Mouse (Mus musculus) embryonic facial prominence, embryonic 14.5 days (tissue): ENCODE results near the gene Ppp1r21. TPM values are rescaled to one million over a fixed set of nuclear protein-coding genes. Genes with fewer than 3 reads are reported as not detected.

Source experiments
- ATAC-seq: fragments of 200-750 bp; cut with Nextera tagmentation; 2 replicates; pipeline ENCODE4 v1.8.0; 2017; ENCODE audit warnings: low read depth, moderate number of reproducible peaks, moderate TSS enrichment
- DNase-seq: peaks from one replicate; pipeline ENCODE4 v3.0.0-alpha.2; 2015; ENCODE audit warnings: low spot score
- H3K27ac ChIP-seq: fragments of 300-500 bp; sonication (generic); replicated peaks from 2 replicates; pipeline ENCODE4 v1.5.1; 2014; ENCODE audit warnings: low read depth, mild to moderate bottlenecking, low read length, moderate library complexity
- H3K27me3 ChIP-seq: fragments of 300-500 bp; sonication (generic); replicated peaks from 2 replicates; pipeline ENCODE4 v1.6.1; 2014; ENCODE audit warnings: low read length; ENCODE audit not compliant: control insufficient read depth, insufficient read depth
- H3K36me3 ChIP-seq: fragments of 300-500 bp; sonication (generic); 2 replicates; pipeline ENCODE4 v1.6.1; 2014; ENCODE audit warnings: low read length, mixed read lengths; ENCODE audit not compliant: control insufficient read depth, insufficient read depth
- H3K4me1 ChIP-seq: fragments of 300-500 bp; sonication (generic); 2 replicates; pipeline ENCODE4 v1.6.1; 2014; ENCODE audit warnings: antibody characterized with exemption, low read length; ENCODE audit not compliant: control insufficient read depth, insufficient read depth
- H3K4me2 ChIP-seq: fragments of 300-500 bp; sonication (generic); 2 replicates; pipeline ENCODE4 v1.6.1; 2014; ENCODE audit warnings: low read depth, mild to moderate bottlenecking, low read length, moderate library complexity, mixed read lengths
- H3K4me3 ChIP-seq: fragments of 300-500 bp; sonication (generic); 2 replicates; pipeline ENCODE4 v1.5.1; 2014; ENCODE audit warnings: low read depth, mild to moderate bottlenecking, low read length
- H3K9ac ChIP-seq: fragments of 300-500 bp; sonication (generic); 2 replicates; pipeline ENCODE4 v1.6.1; 2014; ENCODE audit warnings: low read depth, mild to moderate bottlenecking, low read length, moderate library complexity, mixed read lengths
- H3K9me3 ChIP-seq: fragments of 300-500 bp; sonication (generic); 2 replicates; pipeline ENCODE4 v1.6.1; 2016; ENCODE audit warnings: low read length; ENCODE audit not compliant: control insufficient read depth
- WGBS: fragments of 180-500 bp; shearing (Covaris S2); extraction: QIAGEN DNeasy Blood & Tissue Kit; methylation state at CpG from one replicate; pipeline ENCODE4 v1.1.7; 2014; 5-methylcytosine and 5-hydroxymethylcytosine counted together
- polyA plus RNA-seq: library from polyadenylated mRNA; unstranded; fragments of >200 nt; fragmentation: Nextera tagmentation; extraction: Ambion mirVana; gene quantifications from 2 replicates; pipeline ENCODE4 v1.2.1, GENCODE M21; 2014

The Ppp1r21 gene
- polyA plus RNA-seq, 1 experiment from 2014 or later, result 23.5 TPM

DNA sequence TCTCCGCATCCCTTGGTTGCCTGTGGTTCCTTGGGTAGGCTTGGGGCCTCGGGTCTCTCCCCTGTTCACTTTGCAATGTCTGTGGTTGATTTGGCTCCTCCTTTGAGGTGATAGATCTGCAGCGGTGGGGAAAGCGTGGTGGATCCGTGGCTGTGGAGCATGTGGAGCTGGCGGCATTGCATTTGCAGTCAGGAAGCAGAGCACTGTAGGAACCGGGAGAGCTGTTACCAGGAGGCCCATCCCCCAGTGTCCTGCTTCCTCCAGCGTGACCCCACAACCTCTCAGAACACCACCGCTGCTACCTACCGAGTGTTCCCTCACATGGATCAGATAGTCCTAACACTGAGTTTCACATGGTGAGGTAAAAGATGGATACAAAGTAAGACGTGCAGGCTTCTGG is 40.9 kb downstream of the Ppp1r21 start:
- WGBS, result 78% methylated on average over 11 of the region's 11 CpGs
- Histone ChIP-seq H3K9me3 (no peaks in the 10 kb centered on the region), H3K9ac (no peak overlapping the region), H3K4me2 (no peak overlapping the region), H3K27me3 (no peaks in the 10 kb centered on the region), H3K4me1 (no peaks in the 10 kb centered on the region), H3K27ac (no peak overlapping the region), H3K36me3 (peaks cover 66% of the 10 kb centered on the region), H3K4me3 (no peak overlapping the region)
- DNase-seq, result no peak
- no peak for ATAC-seq

DNA sequence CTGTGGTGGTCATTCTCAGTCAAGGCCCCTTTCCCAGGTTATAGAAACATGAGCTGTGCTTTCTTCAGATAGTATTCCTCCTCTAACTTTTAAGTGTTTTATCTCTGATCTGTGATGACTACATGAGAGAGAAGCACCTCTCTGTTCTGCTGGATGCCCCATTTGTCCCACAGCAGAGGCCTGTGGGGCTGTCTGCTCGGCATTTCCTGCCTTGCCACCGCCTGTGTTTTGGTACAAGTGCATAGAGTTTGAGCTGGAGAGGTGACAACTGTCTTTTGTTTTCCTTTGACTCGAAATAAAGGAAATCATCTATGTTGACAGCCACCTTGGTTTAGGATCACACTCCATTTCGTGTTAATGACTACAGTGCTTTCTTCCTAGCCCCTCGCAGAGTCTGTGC is 44.9 kb downstream of the Ppp1r21 start:
- no peak overlapping the region for H3K4me2 ChIP-seq
- no peaks in the 10 kb centered on the region for H3K9me3 ChIP-seq
- H3K4me1 ChIP-seq, result no peaks in the 10 kb centered on the region
- peaks cover 67% of the 10 kb centered on the region for H3K36me3 ChIP-seq
- no peak for ATAC-seq
- WGBS, result 73% methylated on average over 5 of the region's 5 CpGs
- no peak for DNase-seq
- no peak overlapping the region for H3K9ac ChIP-seq
- no peak overlapping the region for H3K4me3 ChIP-seq
- H3K27ac ChIP-seq, result no peak overlapping the region
- no peaks in the 10 kb centered on the region for H3K27me3 ChIP-seq

GRCm38 (mm10) chr17:88578522-88579242 is 48.8 kb downstream of the Ppp1r21 start:
- Histone ChIP-seq H3K27ac (no peak overlapping the region), H3K4me1 (no peaks in the 10 kb centered on the region), H3K36me3 (peaks cover 66% of the 10 kb centered on the region), H3K4me3 (no peak overlapping the region), H3K27me3 (no peaks in the 10 kb centered on the region), H3K9ac (no peak overlapping the region), H3K4me2 (no peak overlapping the region), H3K9me3 (no peaks in the 10 kb centered on the region)
- ATAC-seq, result no peak
- 92% methylated on average over 20 of the region's 20 CpGs for WGBS
- DNase-seq, result no peak

GRCm38 (mm10) chr17:88580556-88580955 is 50.6 kb downstream of the Ppp1r21 start:
- H3K9me3 ChIP-seq, result no peaks in the 10 kb centered on the region
- WGBS, result 83% methylated on average over 6 of the region's 6 CpGs
- no peak overlapping the region for H3K27ac ChIP-seq
- H3K9ac ChIP-seq, result no peak overlapping the region
- no peak overlapping the region for H3K4me2 ChIP-seq
- ATAC-seq (no peak), DNase-seq (no peak)
- H3K27me3 ChIP-seq, result no peaks in the 10 kb centered on the region
- H3K36me3 ChIP-seq, result peaks cover 77% of the 10 kb centered on the region
- H3K4me1 ChIP-seq, result no peaks in the 10 kb centered on the region
- H3K4me3 ChIP-seq, result no peak overlapping the region

DNA sequence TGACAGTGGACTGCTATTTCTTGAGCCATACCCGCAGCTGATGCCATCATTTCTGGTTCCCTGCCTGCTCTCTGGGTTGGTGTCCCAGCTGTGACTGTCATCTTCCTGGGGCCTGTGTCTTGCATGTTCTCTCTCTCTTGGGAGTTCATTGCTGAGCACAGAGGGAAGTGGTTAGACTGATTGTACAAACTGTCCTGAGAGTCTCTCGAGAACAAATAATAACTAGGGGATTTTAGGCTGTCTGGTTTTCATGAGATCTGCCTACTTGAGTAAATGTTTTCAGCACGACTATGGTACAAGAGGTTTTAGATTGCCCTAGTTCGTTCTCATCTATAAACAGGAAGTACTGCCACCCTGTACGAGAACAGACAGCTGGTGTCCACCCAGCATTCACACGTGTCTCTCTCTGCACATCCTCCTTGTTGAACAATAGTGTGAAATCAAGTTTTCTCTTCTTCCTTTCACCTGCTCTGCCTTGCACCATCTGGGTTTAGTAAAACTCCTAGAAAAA is 51.6 kb downstream of the Ppp1r21 start:
- H3K27me3 ChIP-seq, result no peaks in the 10 kb centered on the region
- H3K9ac ChIP-seq, result no peak overlapping the region
- H3K36me3 ChIP-seq, result peaks cover 83% of the 10 kb centered on the region
- no peak overlapping the region for H3K27ac ChIP-seq
- H3K4me2 ChIP-seq, result no peak overlapping the region
- H3K4me3 ChIP-seq, result no peak overlapping the region
- ATAC-seq, result no peak
- no peak for DNase-seq
- H3K4me1 ChIP-seq, result no peaks in the 10 kb centered on the region
- WGBS, result 59% methylated on average over 6 of the region's 6 CpGs
- no peaks in the 10 kb centered on the region for H3K9me3 ChIP-seq

DNA sequence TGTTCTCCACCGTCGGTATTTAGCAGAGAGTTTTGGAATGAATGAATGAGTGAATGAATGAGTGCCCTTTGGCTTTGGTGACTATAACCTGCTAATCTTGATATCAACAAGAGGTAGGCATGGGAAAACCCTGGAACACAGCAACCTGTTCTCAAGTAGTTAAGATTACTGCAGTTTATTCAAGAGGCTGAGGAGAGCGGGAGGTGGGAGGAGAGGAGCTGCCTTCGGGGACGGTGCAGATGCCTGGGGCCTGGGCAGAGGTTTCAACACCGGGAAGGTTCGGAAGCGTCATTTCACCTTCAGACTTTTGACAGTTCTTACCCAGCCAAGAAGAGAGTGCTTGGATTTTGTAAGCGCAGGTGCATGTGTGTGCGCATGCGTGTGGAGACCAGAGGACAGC is 53.1 kb downstream of the Ppp1r21 start:
- Histone ChIP-seq H3K27ac (no peak overlapping the region), H3K9me3 (no peaks in the 10 kb centered on the region), H3K9ac (no peak overlapping the region), H3K4me1 (no peaks in the 10 kb centered on the region), H3K4me2 (no peak overlapping the region), H3K4me3 (no peak overlapping the region), H3K36me3 (peaks cover 80% of the 10 kb centered on the region), H3K27me3 (no peaks in the 10 kb centered on the region)
- WGBS, result 79% methylated on average over 10 of the region's 11 CpGs
- ATAC-seq, result no peak
- DNase-seq, result no peak

DNA sequence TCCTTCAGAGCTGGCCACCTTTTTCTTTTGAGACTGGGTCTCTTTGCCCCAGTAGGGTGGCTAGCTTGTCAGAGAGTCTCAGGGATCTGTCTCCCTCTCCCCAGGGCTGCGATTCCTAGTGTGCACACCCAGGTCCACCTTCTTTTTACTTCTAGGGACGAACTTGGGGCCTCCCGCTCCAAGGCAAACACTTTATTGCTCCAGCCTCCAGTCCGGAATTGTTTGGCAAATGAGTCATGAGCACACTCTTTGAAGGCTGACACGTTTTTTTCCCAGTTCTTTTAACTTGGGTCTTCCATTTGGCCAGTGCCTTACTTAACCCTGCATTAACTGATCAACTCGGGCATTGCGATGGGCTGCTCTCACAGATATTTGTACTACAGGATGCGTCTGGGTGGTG is 53.5 kb downstream of the Ppp1r21 start:
- 80% methylated on average over 8 of the region's 8 CpGs for WGBS
- Histone ChIP-seq H3K9ac (no peak overlapping the region), H3K4me1 (no peaks in the 10 kb centered on the region), H3K4me2 (no peak overlapping the region), H3K9me3 (no peaks in the 10 kb centered on the region), H3K4me3 (no peak overlapping the region), H3K36me3 (peaks cover 79% of the 10 kb centered on the region), H3K27me3 (no peaks in the 10 kb centered on the region), H3K27ac (no peak overlapping the region)
- ATAC-seq (no peak), DNase-seq (no peak)

GRCm38 (mm10) chr17:88587371-88587770 is 57.5 kb downstream of the Ppp1r21 start:
- Histone ChIP-seq H3K4me2 (no peak overlapping the region), H3K9ac (no peak overlapping the region), H3K36me3 (peaks cover 49% of the 10 kb centered on the region), H3K4me3 (no peak overlapping the region), H3K4me1 (no peaks in the 10 kb centered on the region), H3K27ac (no peak overlapping the region), H3K9me3 (no peaks in the 10 kb centered on the region), H3K27me3 (no peaks in the 10 kb centered on the region)
- DNase-seq (no peak), ATAC-seq (no peak)
- WGBS, result 83% methylated on average over 15 of the region's 15 CpGs

DNA sequence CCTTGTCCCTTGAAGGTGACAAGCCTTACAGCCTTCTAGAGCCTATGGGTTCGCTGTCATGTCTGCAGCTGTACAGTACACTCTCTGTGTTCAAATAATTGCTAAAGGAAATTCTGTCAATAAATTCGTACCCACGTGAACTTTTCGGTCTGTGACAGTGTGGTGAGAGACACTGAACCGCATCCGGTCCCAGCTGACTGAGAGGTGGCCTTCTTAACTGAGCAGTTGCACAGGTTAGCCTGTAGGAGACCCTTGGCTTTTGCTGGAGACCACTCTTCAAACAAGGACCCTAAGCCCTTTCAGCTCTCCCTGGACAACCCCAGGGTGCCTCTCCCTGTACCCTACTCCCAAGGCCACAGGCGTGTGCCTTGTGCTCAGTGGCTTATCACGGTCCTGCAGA is 58.3 kb downstream of the Ppp1r21 start:
- 95% methylated on average over 8 of the region's 8 CpGs for WGBS
- H3K9ac ChIP-seq, result no peak overlapping the region
- H3K36me3 ChIP-seq, result peaks cover 46% of the 10 kb centered on the region
- no peaks in the 10 kb centered on the region for H3K9me3 ChIP-seq
- DNase-seq (no peak), ATAC-seq (no peak)
- no peak overlapping the region for H3K4me2 ChIP-seq
- H3K27ac ChIP-seq, result no peak overlapping the region
- no peak overlapping the region for H3K4me3 ChIP-seq
- H3K27me3 ChIP-seq, result no peaks in the 10 kb centered on the region
- H3K4me1 ChIP-seq, result no peaks in the 10 kb centered on the region
